Mouse (Mus musculus): Measurements from ENCODE around the gene Crlf3.

The Crlf3 gene

GRCm38 (mm10) chr11:80080826-80081728, at the start of gene Crlf3:
TSS of gene Crlf3 (minus strand) at chr11:80080991.
- peak; percentile 92 for DNase-seq (ENCODE audit: low spot score)

- no peak for DNase-seq (ENCODE audit: low spot score)
Observed at GRCm38 (mm10) chr11:80116411-80116810, 35.6 kb upstream of the Crlf3 start.

- DNase-seq (ENCODE audit: low spot score): no peak
Observed at GRCm38 (mm10) chr11:80104407-80104806, 23.6 kb upstream of the Crlf3 start.

GRCm38 (mm10) chr11:80101298-80101697, 20.5 kb upstream of the Crlf3 start:
- no peak for DNase-seq (ENCODE audit: low spot score)

- DNase-seq (ENCODE audit: low spot score): no peak
Observed at GRCm38 (mm10) chr11:80098444-80099056, 17.8 kb upstream of the Crlf3 start.

GRCm38 (mm10) chr11:80090555-80091164, 9.9 kb upstream of the Crlf3 start:
- DNase-seq (ENCODE audit: low spot score): no peak

GRCm38 (mm10) chr11:80089817-80090214, 9.0 kb upstream of the Crlf3 start:
- no peak for DNase-seq (ENCODE audit: low spot score)

- DNase-seq (ENCODE audit: low spot score): peak; percentile 93
Observed at GRCm38 (mm10) chr11:80088917-80089816, 8.4 kb upstream of the Crlf3 start, which contains the start of gene Atad5. TSS of gene Atad5 (plus strand) at chr11:80089400.

GRCm38 (mm10) chr11:80086844-80087243, 6.1 kb upstream of the Crlf3 start:
- DNase-seq (ENCODE audit: low spot score): peak; percentile 77

GRCm38 (mm10) chr11:80085356-80086055, 4.7 kb upstream of the Crlf3 start:
- DNase-seq (ENCODE audit: low spot score): no peak

- DNase-seq (ENCODE audit: low spot score): no peak
Observed at GRCm38 (mm10) chr11:80081786-80082319, 1.1 kb upstream of the Crlf3 start.

GRCm38 (mm10) chr11:80080381-80080825, 388 bp downstream of the Crlf3 start:
- DNase-seq (ENCODE audit: low spot score): peak; percentile 41

- DNase-seq (ENCODE audit: low spot score): no peak
Observed at GRCm38 (mm10) chr11:80079751-80080150, 1.0 kb downstream of the Crlf3 start.

- no peak for DNase-seq (ENCODE audit: low spot score)
Observed at GRCm38 (mm10) chr11:80078831-80079230, 2.0 kb downstream of the Crlf3 start.

GRCm38 (mm10) chr11:80077784-80078545, 2.8 kb downstream of the Crlf3 start:
- no peak for DNase-seq (ENCODE audit: low spot score)

GRCm38 (mm10) chr11:80075608-80076277, 5.0 kb downstream of the Crlf3 start:
- no peak for DNase-seq (ENCODE audit: low spot score)

GRCm38 (mm10) chr11:80072365-80072764, 8.4 kb downstream of the Crlf3 start:
- no peak for DNase-seq (ENCODE audit: low spot score)

- DNase-seq (ENCODE audit: low spot score): no peak
Observed at GRCm38 (mm10) chr11:80071039-80071438, 9.8 kb downstream of the Crlf3 start.

GRCm38 (mm10) chr11:80069815-80070214, 11.0 kb downstream of the Crlf3 start:
- no peak for DNase-seq (ENCODE audit: low spot score)
